Mouse (Mus musculus) neural tube, embryonic 11.5 days (tissue): ENCODE measurements at regions not wholly inside any gene's neighbourhood (a gene's known extent, or its start where the extent isn't known, plus 50 kb on each side); places are given as distances from the start of the nearest gene placed in this dataset.

ENCODE experiments used
- ATAC-seq: fragments of 200-750 bp; cut with Nextera tagmentation; 2 replicates; pipeline ENCODE4 v1.8.0; 2017; ENCODE audit warnings: moderate number of reproducible peaks, mild to moderate bottlenecking, moderate TSS enrichment, moderate library complexity; ENCODE audit not compliant: insufficient read depth, low FRiP score, low TSS enrichment
- DNase-seq: peaks from one replicate; pipeline ENCODE4 v3.0.0-alpha.2; 2015; ENCODE audit warnings: low spot score
- H3K27ac ChIP-seq: fragments of 300-500 bp; sonication (generic); 2 replicates; pipeline ENCODE4 v1.5.1; 2014; ENCODE audit warnings: low read depth, mild to moderate bottlenecking, low read length
- H3K27me3 ChIP-seq: fragments of 300-500 bp; sonication (generic); 2 replicates; pipeline ENCODE4 v1.6.1; 2014; ENCODE audit warnings: mild to moderate bottlenecking, low read length, mixed read lengths; ENCODE audit not compliant: control insufficient read depth, insufficient read depth
- H3K36me3 ChIP-seq: fragments of 300-500 bp; sonication (generic); 2 replicates; pipeline ENCODE4 v1.6.1; 2014; ENCODE audit warnings: mild to moderate bottlenecking, low read length, moderate library complexity, mixed read lengths; ENCODE audit not compliant: control insufficient read depth, insufficient read depth
- H3K4me1 ChIP-seq: fragments of 300-500 bp; sonication (generic); 2 replicates; pipeline ENCODE4 v1.6.1; 2014; ENCODE audit warnings: low read length, mixed read lengths; ENCODE audit not compliant: control insufficient read depth, insufficient read depth
- H3K4me2 ChIP-seq: fragments of 300-500 bp; sonication (generic); 2 replicates; pipeline ENCODE4 v1.6.1; 2014; ENCODE audit warnings: low read depth, mild to moderate bottlenecking, moderate library complexity
- H3K4me3 ChIP-seq: fragments of 300-500 bp; sonication (generic); 2 replicates; pipeline ENCODE4 v1.5.1; 2014; ENCODE audit warnings: low read depth, low read length
- H3K9ac ChIP-seq: fragments of 300-500 bp; sonication (generic); 2 replicates; pipeline ENCODE4 v1.6.1; 2014; ENCODE audit warnings: mild to moderate bottlenecking, low read length
- H3K9me3 ChIP-seq: fragments of 300-500 bp; sonication (generic); 2 replicates; pipeline ENCODE4 v1.6.1; 2016; ENCODE audit warnings: low read length; ENCODE audit not compliant: control insufficient read depth
- WGBS: fragments of 180-500 bp; shearing (Covaris S2); extraction: QIAGEN DNeasy Blood & Tissue Kit; methylation state at CpG from one replicate; pipeline ENCODE4 v1.1.7; 2014; 5-methylcytosine and 5-hydroxymethylcytosine counted together

DNA sequence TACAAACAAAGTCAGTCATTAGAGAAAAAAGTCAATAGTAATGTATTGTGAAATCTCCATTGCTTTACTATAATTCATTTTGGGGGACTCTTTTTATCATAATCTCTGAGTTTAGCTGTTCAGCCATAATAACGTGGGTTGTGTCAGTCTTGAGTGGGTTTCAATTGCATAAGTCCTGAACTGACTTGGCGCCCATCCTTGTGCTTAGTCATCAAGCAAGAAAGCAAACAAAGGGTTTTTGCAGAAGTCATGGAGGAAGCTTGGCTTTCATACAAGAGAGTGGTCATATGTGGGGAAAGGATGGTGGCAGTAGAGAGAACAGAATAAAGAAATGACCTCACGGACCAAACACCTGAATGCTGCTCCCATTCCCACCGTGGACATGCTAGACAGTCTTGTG, 339.8 kb upstream of the Fam98a start:
- Histone ChIP-seq H3K27me3 (no peaks in the 10 kb centered on the region), H3K36me3 (no peaks in the 10 kb centered on the region), H3K9me3 (no peaks in the 10 kb centered on the region), H3K9ac (no peak overlapping the region), H3K4me1 (no peaks in the 10 kb centered on the region), H3K4me2 (no peak overlapping the region), H3K4me3 (no peak overlapping the region), H3K27ac (no peak overlapping the region)
- DNase-seq = no peak
- no peak for ATAC-seq
- 91% methylated on average over 4 of the region's 4 CpGs for WGBS

- ATAC-seq (no peak), DNase-seq (peak; percentile 11)
- 35% methylated on average over 1 of the region's 1 CpGs for WGBS
Observed at GRCm38 (mm10) chr17:75877848-75878247, 326.1 kb upstream of the Fam98a start.

DNA sequence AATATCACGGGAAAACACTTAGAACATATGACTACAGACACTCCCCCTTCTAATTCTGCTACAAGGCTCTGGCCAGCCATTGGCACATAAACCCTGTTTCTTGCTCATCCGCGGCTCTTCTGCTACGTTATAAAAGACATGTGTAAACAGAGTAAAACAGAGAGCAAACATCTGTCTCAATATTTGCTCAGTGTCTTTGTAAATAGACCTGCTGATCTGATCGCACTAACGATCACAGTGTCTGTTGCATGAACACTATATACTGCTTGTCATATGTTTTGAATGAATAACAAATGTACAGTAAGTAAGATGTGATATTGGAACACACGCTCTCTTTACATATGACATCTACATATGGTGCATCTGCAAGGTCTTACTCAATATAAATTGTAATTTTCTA, 325.1 kb upstream of the Fam98a start:
- ATAC-seq (no peak), DNase-seq (no peak)
- Histone ChIP-seq H3K4me2 (no peak overlapping the region), H3K27me3 (no peaks in the 10 kb centered on the region), H3K9me3 (no peaks in the 10 kb centered on the region), H3K27ac (no peak overlapping the region), H3K4me1 (no peaks in the 10 kb centered on the region), H3K36me3 (no peaks in the 10 kb centered on the region), H3K9ac (no peak overlapping the region), H3K4me3 (no peak overlapping the region)
- 61% methylated on average over 7 of the region's 7 CpGs for WGBS

More at GRCm38 (mm10) chr17:75877848-75878247, 326.1 kb upstream of the Fam98a start:
- H3K36me3 ChIP-seq = no peaks in the 10 kb centered on the region
- H3K27me3 ChIP-seq = no peaks in the 10 kb centered on the region
- no peaks in the 10 kb centered on the region for H3K9me3 ChIP-seq
- no peaks in the 10 kb centered on the region for H3K4me1 ChIP-seq
- no peak overlapping the region for H3K4me2 ChIP-seq
- H3K9ac ChIP-seq = no peak overlapping the region
- H3K27ac ChIP-seq = no peak overlapping the region
- no peak overlapping the region for H3K4me3 ChIP-seq

- no peak overlapping the region for H3K9ac ChIP-seq
- no peaks in the 10 kb centered on the region for H3K4me1 ChIP-seq
- WGBS = 72% methylated on average over 6 of the region's 6 CpGs
- DNase-seq = no peak
- H3K27ac ChIP-seq = no peak overlapping the region
- H3K9me3 ChIP-seq = no peaks in the 10 kb centered on the region
- ATAC-seq = no peak
- H3K27me3 ChIP-seq = no peaks in the 10 kb centered on the region
- H3K4me3 ChIP-seq = no peak overlapping the region
- no peak overlapping the region for H3K4me2 ChIP-seq
- no peaks in the 10 kb centered on the region for H3K36me3 ChIP-seq
Observed at GRCm38 (mm10) chr17:75874535-75874934, 322.8 kb upstream of the Fam98a start.

DNA sequence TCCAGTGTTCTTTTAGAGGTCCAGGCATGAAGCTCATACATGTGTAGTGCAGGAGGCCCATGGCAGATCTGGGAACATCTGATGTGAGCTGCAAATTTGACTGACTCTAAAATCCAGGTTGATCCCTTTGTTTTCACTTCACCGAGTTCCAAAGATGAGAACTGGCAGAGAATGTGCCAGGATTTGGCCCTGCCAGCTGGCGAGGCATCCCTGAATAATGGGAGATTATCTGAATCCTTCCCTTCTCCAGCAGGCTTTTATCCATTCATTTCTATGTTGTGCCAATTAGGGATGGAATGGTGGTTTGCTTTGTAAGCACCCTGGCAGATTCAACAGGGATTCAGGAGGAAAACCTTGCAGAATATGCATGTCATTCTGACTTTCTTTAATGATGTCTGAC, 318.7 kb upstream of the Fam98a start:
- no peaks in the 10 kb centered on the region for H3K27me3 ChIP-seq
- no peak overlapping the region for H3K4me2 ChIP-seq
- H3K36me3 ChIP-seq = no peaks in the 10 kb centered on the region
- H3K9me3 ChIP-seq = no peaks in the 10 kb centered on the region
- DNase-seq (no peak), ATAC-seq (no peak)
- no peak overlapping the region for H3K27ac ChIP-seq
- 66% methylated on average over 2 of the region's 2 CpGs for WGBS
- H3K4me3 ChIP-seq = no peak overlapping the region
- no peaks in the 10 kb centered on the region for H3K4me1 ChIP-seq
- no peak overlapping the region for H3K9ac ChIP-seq

DNA sequence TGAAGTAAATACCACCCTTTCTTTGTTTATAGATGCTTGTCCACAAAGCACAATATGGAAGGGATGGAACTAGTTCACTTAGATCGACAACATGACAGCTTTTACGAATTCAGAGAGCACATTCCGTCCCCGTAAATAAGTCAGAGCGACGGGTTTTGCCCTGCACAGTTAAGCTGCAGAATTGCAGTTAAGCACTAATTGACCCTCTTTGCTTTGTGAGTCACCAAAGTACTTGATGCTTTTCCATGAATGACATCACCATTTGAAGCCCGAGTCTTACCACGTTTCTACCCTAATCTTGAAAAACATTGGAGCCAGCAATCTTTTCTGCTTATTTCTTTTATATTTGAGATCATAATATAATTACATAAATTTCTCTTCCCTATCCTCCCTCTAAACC, 305.3 kb upstream of the Fam98a start:
- Histone ChIP-seq H3K9me3 (no peaks in the 10 kb centered on the region), H3K9ac (no peak overlapping the region), H3K4me2 (no peak overlapping the region), H3K36me3 (no peaks in the 10 kb centered on the region), H3K27ac (no peak overlapping the region), H3K4me3 (no peak overlapping the region), H3K4me1 (no peaks in the 10 kb centered on the region), H3K27me3 (no peaks in the 10 kb centered on the region)
- WGBS = 69% methylated on average over 8 of the region's 8 CpGs
- DNase-seq (no peak), ATAC-seq (no peak)

DNA sequence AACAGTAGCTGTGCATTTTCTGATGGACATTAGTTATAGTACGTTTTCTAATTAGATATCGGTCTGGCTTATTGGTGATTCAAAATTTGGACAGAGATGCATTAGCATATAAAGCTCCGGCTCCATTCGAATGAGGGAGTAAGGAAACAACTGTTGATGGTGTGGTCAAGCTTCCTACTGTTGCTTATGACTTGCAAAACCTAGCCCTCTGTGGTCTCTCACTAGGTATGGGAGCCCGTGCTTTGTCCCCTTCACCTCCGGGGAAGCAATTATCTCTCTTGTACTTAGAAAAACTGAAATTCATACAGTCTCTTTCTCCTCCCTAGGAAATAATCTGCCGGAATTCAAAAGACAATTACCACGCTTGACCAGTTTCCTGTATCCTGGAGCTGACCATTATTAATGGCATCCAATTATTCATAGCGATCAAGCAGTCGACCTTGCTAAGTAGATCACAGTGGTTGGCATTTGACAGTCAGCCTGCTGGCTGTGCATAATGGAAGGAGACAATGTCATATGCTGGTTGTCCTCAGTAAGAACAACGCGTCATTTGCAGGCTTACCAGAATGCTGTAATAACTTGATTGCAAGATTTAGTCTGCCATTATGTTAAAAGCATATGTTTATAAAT, 264.4 kb upstream of the Fam98a start:
- peak; percentile 65; the same call in 1 of the 2 replicates for ATAC-seq
- Histone ChIP-seq H3K27me3 (no peaks in the 10 kb centered on the region), H3K4me1 (0 out of 2 replicates have a peak, but pooled peaks cover 3% of the 10 kb centered on the region), H3K9ac (no peak overlapping the region), H3K9me3 (no peaks in the 10 kb centered on the region), H3K4me2 (no peak overlapping the region), H3K27ac (no peak overlapping the region), H3K4me3 (no peak overlapping the region), H3K36me3 (no peaks in the 10 kb centered on the region)
- DNase-seq = peak; percentile 13
- 59% methylated on average over 12 of the region's 12 CpGs for WGBS

DNA sequence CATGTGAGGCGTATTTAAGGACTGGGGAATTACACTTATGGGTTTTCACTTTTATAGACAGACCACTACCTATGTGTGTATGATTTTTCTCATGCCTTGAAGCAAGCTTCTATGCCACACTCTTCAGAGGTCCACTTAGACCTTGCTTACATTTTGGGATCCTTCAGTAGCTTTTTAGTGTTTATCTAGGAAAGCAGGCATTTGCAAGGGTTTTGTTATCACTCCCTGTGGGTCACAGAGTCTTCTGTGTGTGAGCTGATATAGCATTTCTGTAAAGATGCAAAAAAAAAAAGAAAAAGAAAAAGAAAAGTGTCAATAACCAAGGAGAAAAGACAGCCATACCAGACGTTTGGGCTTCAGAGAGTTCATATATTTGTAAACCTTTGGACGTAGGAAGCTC, 260.4 kb upstream of the Fam98a start:
- Histone ChIP-seq H3K36me3 (no peaks in the 10 kb centered on the region), H3K9ac (no peak overlapping the region), H3K4me2 (no peak overlapping the region), H3K27ac (no peak overlapping the region), H3K9me3 (no peaks in the 10 kb centered on the region), H3K4me3 (no peak overlapping the region), H3K27me3 (no peaks in the 10 kb centered on the region), H3K4me1 (peaks cover 6% of the 10 kb centered on the region; the same call in 1 of the 2 replicates)
- ATAC-seq (no peak), DNase-seq (no peak)
- WGBS = 87% methylated on average over 3 of the region's 3 CpGs

GRCm38 (mm10) chr17:75808524-75809326, 257.0 kb upstream of the Fam98a start:
- WGBS = 56% methylated on average over 6 of the region's 6 CpGs
- H3K4me1 ChIP-seq = peaks cover 2% of the 10 kb centered on the region; the same call in 1 of the 2 replicates
- no peaks in the 10 kb centered on the region for H3K9me3 ChIP-seq
- peak; percentile 58; the same call in 1 of the 2 replicates for ATAC-seq
- H3K4me3 ChIP-seq = no peak overlapping the region
- no peaks in the 10 kb centered on the region for H3K36me3 ChIP-seq
- no peaks in the 10 kb centered on the region for H3K27me3 ChIP-seq
- no peak overlapping the region for H3K4me2 ChIP-seq
- H3K27ac ChIP-seq = no peak overlapping the region
- no peak for DNase-seq
- no peak overlapping the region for H3K9ac ChIP-seq
